Mouse (Mus musculus): ENCODE measurements around the gene Gm39115. TPM values are rescaled to one million over a fixed set of nuclear protein-coding genes. Genes with fewer than 3 reads are reported as not detected.
"Not testable (repeated sequence)": the region's sequence is repeated elsewhere in the genome, so short reads cannot be mapped to it uniquely, and the experiment has no call there.

The Gm39115 gene
- polyA plus RNA-seq (2015; fragmentation: Nextera tagmentation; extraction: Ambion mirVana), result not detected in 2 replicates

GRCm38 (mm10) chr7:142135934-142136333 lies at the start of gene Gm39115:
TSS of gene Gm39115 (minus strand) at chr7:142136034.
- not testable (repeated sequence) for H3K27me3 ChIP-seq (replicated peaks); H3K9ac ChIP-seq; ATAC-seq (replicated peaks); H3K9me3 ChIP-seq; H3K27ac ChIP-seq; H3K36me3 ChIP-seq (replicated peaks); H3K4me2 ChIP-seq; H3K4me3 ChIP-seq; H3K4me1 ChIP-seq
- 55% methylated on average over 2 of the region's 2 CpGs for WGBS

- Histone ChIP-seq H3K9me3 (no peaks in the 10 kb centered on the region), H3K9ac (no peak overlapping the region), H3K27ac (no peak overlapping the region), H3K4me1 (no peaks in the 10 kb centered on the region), H3K4me2 (no peak overlapping the region), H3K36me3 (replicated peaks) (no peaks in the 10 kb centered on the region), H3K4me3 (no peak overlapping the region), H3K27me3 (replicated peaks) (no peaks in the 10 kb centered on the region)
- 86% methylated on average over 1 of the region's 1 CpGs for WGBS
- ATAC-seq (replicated peaks), result no peak
These were observed 45.2 kb upstream of the Gm39115 start for GRCm38 (mm10) chr7:142181021-142181420.

- Histone ChIP-seq H3K9ac (no peak overlapping the region), H3K27ac (no peak overlapping the region), H3K4me2 (no peak overlapping the region), H3K27me3 (replicated peaks) (no peaks in the 10 kb centered on the region), H3K4me1 (no peaks in the 10 kb centered on the region), H3K4me3 (no peak overlapping the region), H3K9me3 (no peaks in the 10 kb centered on the region), H3K36me3 (replicated peaks) (no peaks in the 10 kb centered on the region)
- ATAC-seq (replicated peaks), result no peak
- WGBS, result 72% methylated on average over 1 of the region's 1 CpGs
These were observed 42.9 kb upstream of the Gm39115 start for GRCm38 (mm10) chr7:142178685-142179084.

- not testable (repeated sequence) for ATAC-seq (replicated peaks); H3K9me3 ChIP-seq; H3K9ac ChIP-seq; H3K27ac ChIP-seq; H3K4me1 ChIP-seq; H3K36me3 ChIP-seq (replicated peaks); H3K27me3 ChIP-seq (replicated peaks); H3K4me3 ChIP-seq; H3K4me2 ChIP-seq
These were observed 40.1 kb upstream of the Gm39115 start, which contains the start of gene Krtap5-2 for GRCm38 (mm10) chr7:142175905-142176304. TSS of gene Krtap5-2 (minus strand) at chr7:142176005.

- 51% methylated on average over 3 of the region's 3 CpGs for WGBS
- H3K27me3 ChIP-seq (replicated peaks), result no peaks in the 10 kb centered on the region
- no peak overlapping the region for H3K4me3 ChIP-seq
These were observed 34.0 kb upstream of the Gm39115 start for GRCm38 (mm10) chr7:142169836-142170235.

GRCm38 (mm10) chr7:142165639-142166038 lies 29.8 kb upstream of the Gm39115 start, which contains the start of gene Gm4553:
TSS of gene Gm4553 (minus strand) at chr7:142165739.
- not testable (repeated sequence) for H3K4me3 ChIP-seq; H3K9ac ChIP-seq; H3K36me3 ChIP-seq (replicated peaks); H3K4me1 ChIP-seq; H3K4me2 ChIP-seq; ATAC-seq (replicated peaks); H3K27me3 ChIP-seq (replicated peaks); H3K27ac ChIP-seq; H3K9me3 ChIP-seq

More at GRCm38 (mm10) chr7:142169836-142170235, 34.0 kb upstream of the Gm39115 start:
- Histone ChIP-seq H3K27ac (no peak overlapping the region), H3K9ac (no peak overlapping the region), H3K4me1 (no peaks in the 10 kb centered on the region), H3K4me2 (no peak overlapping the region), H3K9me3 (no peaks in the 10 kb centered on the region), H3K36me3 (replicated peaks) (no peaks in the 10 kb centered on the region)
- ATAC-seq (replicated peaks), result no peak

GRCm38 (mm10) chr7:142159366-142159765 lies 23.5 kb upstream of the Gm39115 start:
- Histone ChIP-seq H3K9ac (no peak overlapping the region), H3K4me1 (no peaks in the 10 kb centered on the region), H3K4me2 (no peak overlapping the region), H3K27ac (no peak overlapping the region), H3K36me3 (replicated peaks) (no peaks in the 10 kb centered on the region), H3K4me3 (no peak overlapping the region), H3K27me3 (replicated peaks) (no peaks in the 10 kb centered on the region), H3K9me3 (no peaks in the 10 kb centered on the region)
- WGBS, result 96% methylated on average over 3 of the region's 3 CpGs
- ATAC-seq (replicated peaks), result no peak

GRCm38 (mm10) chr7:142157013-142157412 lies 21.2 kb upstream of the Gm39115 start, which contains the start of gene Gm29735:
TSS of gene Gm29735 (minus strand) at chr7:142157113.
- not testable (repeated sequence) for H3K9ac ChIP-seq; ATAC-seq (replicated peaks); H3K27ac ChIP-seq; H3K4me1 ChIP-seq; H3K4me3 ChIP-seq; H3K9me3 ChIP-seq; H3K27me3 ChIP-seq (replicated peaks); H3K4me2 ChIP-seq; H3K36me3 ChIP-seq (replicated peaks)
- 55% methylated on average over 2 of the region's 2 CpGs for WGBS

GRCm38 (mm10) chr7:142155308-142155707 lies 19.5 kb upstream of the Gm39115 start:
- no peak overlapping the region for H3K4me2 ChIP-seq
- H3K9ac ChIP-seq, result no peak overlapping the region
- H3K27ac ChIP-seq, result no peak overlapping the region
- no peak for ATAC-seq (replicated peaks)
- no peaks in the 10 kb centered on the region for H3K36me3 ChIP-seq (replicated peaks)
- H3K27me3 ChIP-seq (replicated peaks), result no peaks in the 10 kb centered on the region
- no peak overlapping the region for H3K4me3 ChIP-seq
- H3K9me3 ChIP-seq, result no peaks in the 10 kb centered on the region
- 65% methylated on average over 1 of the region's 1 CpGs for WGBS
- no peaks in the 10 kb centered on the region for H3K4me1 ChIP-seq

- no peaks in the 10 kb centered on the region for H3K27me3 ChIP-seq (replicated peaks)
- no peak for ATAC-seq (replicated peaks)
- no peaks in the 10 kb centered on the region for H3K4me1 ChIP-seq
- H3K36me3 ChIP-seq (replicated peaks), result no peaks in the 10 kb centered on the region
- H3K4me2 ChIP-seq, result no peak overlapping the region
- H3K9me3 ChIP-seq, result no peaks in the 10 kb centered on the region
- 86% methylated on average over 4 of the region's 4 CpGs for WGBS
- H3K27ac ChIP-seq, result no peak overlapping the region
- no peak overlapping the region for H3K4me3 ChIP-seq
- no peak overlapping the region for H3K9ac ChIP-seq
These were observed 16.4 kb upstream of the Gm39115 start for GRCm38 (mm10) chr7:142152191-142152590.

GRCm38 (mm10) chr7:142148633-142149032 lies 12.8 kb upstream of the Gm39115 start:
- H3K4me3 ChIP-seq, result no peak overlapping the region
- H3K9ac ChIP-seq, result no peak overlapping the region
- ATAC-seq (replicated peaks), result no peak
- no peaks in the 10 kb centered on the region for H3K4me1 ChIP-seq
- H3K27me3 ChIP-seq (replicated peaks), result no peaks in the 10 kb centered on the region
- H3K9me3 ChIP-seq, result no peaks in the 10 kb centered on the region
- no peaks in the 10 kb centered on the region for H3K36me3 ChIP-seq (replicated peaks)
- no peak overlapping the region for H3K27ac ChIP-seq
- no peak overlapping the region for H3K4me2 ChIP-seq

GRCm38 (mm10) chr7:142146033-142146432 lies 10.2 kb upstream of the Gm39115 start:
- no peak overlapping the region for H3K4me3 ChIP-seq
- H3K9ac ChIP-seq, result no peak overlapping the region
- H3K36me3 ChIP-seq (replicated peaks), result no peaks in the 10 kb centered on the region
- no peak overlapping the region for H3K4me2 ChIP-seq
- 0% methylated on average over 1 of the region's 1 CpGs for WGBS
- no peaks in the 10 kb centered on the region for H3K9me3 ChIP-seq
- no peaks in the 10 kb centered on the region for H3K27me3 ChIP-seq (replicated peaks)
- no peak overlapping the region for H3K27ac ChIP-seq
- no peaks in the 10 kb centered on the region for H3K4me1 ChIP-seq
- ATAC-seq (replicated peaks), result no peak

- WGBS, result 57% methylated on average over 4 of the region's 4 CpGs
These were observed 9.6 kb upstream of the Gm39115 start for GRCm38 (mm10) chr7:142145413-142145940.

More at GRCm38 (mm10) chr7:142145413-142145940, 9.6 kb upstream of the Gm39115 start:
- no peaks in the 10 kb centered on the region for H3K9me3 ChIP-seq
- H3K27me3 ChIP-seq (replicated peaks), result no peaks in the 10 kb centered on the region
- no peak overlapping the region for H3K4me3 ChIP-seq
- no peak overlapping the region for H3K4me2 ChIP-seq
- no peak for ATAC-seq (replicated peaks)
- no peaks in the 10 kb centered on the region for H3K4me1 ChIP-seq
- no peak overlapping the region for H3K27ac ChIP-seq
- no peaks in the 10 kb centered on the region for H3K36me3 ChIP-seq (replicated peaks)
- no peak overlapping the region for H3K9ac ChIP-seq
